Mouse (Mus musculus) cerebellum, adult 2 months (tissue): ENCODE measurements around the gene Fbxo4.

Experiments used
- CTCF ChIP-seq: fragments of 200-500 bp; IDR thresholded peaks from 2 replicates; pipeline ENCODE4 v1.5.1; 2011; ENCODE audit warnings: low read depth, mild to moderate bottlenecking, control low read depth, low read length, moderate library complexity, borderline replicate concordance; ENCODE audit not compliant: insufficient read depth
- POLR2A ChIP-seq: fragments of 200-500 bp; IDR thresholded peaks from 2 replicates; pipeline ENCODE4 v1.6.1; 2011; ENCODE audit warnings: low read length, control low read depth, borderline replicate concordance; ENCODE audit not compliant: insufficient read depth

- TF ChIP-seq POLR2A (no peak), CTCF (no peak)
These were observed 1.1 kb downstream of the Fbxo4 start for GRCm38 (mm10) chr15:3978279-3978678.
